ENCODE assay signal across 12 mouse cellular contexts in the genomic region with DNA sequence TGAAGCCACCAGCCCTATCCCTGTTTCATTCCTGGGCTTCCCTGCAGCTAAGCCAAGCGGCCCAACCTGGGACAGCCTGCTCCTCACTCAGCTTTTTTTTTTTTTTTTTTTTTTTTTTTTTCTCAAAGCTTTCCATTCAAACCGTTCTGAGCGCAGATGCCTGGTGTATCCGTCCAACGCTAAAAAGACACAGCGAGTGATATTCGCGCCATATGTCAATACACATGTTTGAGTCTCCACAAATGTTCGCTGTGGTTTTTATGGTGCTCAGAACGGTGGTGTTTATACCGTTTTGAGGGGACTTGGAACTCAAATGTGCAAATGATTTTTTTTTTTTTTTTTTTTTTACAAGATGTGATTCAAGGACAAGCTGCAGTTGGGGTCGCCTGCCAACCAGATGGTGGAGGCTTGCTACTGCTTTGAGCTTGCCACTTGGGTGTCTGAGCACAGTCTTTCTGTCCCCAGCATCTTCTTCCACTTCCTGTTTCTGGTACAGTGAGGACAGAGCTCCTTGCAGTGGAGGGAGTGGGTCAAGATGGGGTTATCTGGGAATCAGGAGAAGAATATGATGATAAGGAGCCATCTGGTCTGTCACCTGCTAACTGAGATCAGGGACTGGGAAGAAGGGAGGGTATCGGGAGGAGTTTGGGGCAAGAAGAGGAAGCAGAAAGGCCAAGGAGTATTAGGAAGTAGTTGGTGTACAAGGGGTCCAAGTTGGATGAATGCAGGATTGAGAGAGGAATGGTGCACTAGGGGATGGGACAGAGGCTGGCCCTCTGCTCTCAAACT. TPM values are rescaled to one million over a fixed set of nuclear protein-coding genes. Genes with fewer than 3 reads are reported as not detected.
DNase-seq lines count a peak whose midpoint lies in the region; ATAC-seq lines count a peak whose summit lies in the region.
"Had no signal": no experiment of that assay in that cellular context is flagged by ENCODE, and none has a peak within 500 bp of the region (broad histone marks: within the 10 kb centered on the region; RNA-seq: fewer than 3 reads in every experiment).

No protein-coding gene starts in this region.

- no peaks in the 10 kb centered on the region for H3K36me3 ChIP-seq in forebrain, embryonic 15.5 days
- no peaks in the 10 kb centered on the region for H3K36me3 ChIP-seq in forebrain, embryonic 11.5 days (ENCODE audit: control insufficient read depth, insufficient read depth, low read length)
- H3K36me3 ChIP-seq: limb, embryonic 12.5 days had no signal

- no peak for DNase-seq in forebrain, embryonic 11.5 days (ENCODE audit: low spot score)
- DNase-seq in layer of hippocampus, postnatal 25 days (ENCODE audit: extremely low spot score in 1 of 2, low spot score in 1 of 2), result peak; percentile 10 to 22
- peak; percentile 68 for DNase-seq in telencephalon, adult 2 months (ENCODE audit: low read depth, low spot score)
- DNase-seq in liver, result no peak
- no peak for DNase-seq in spleen, adult 12 weeks (ENCODE audit: low spot score)
- DNase-seq: heart, postnatal 14 days; kidney, adult 2 months had no signal

- H3K27ac ChIP-seq in forebrain, embryonic 15.5 days (replicated peaks), result peak overlapping the region; percentile 42; the same call in 1 of the 2 replicates
- H3K27ac ChIP-seq in forebrain, embryonic 11.5 days (ENCODE audit: low read depth, low read length), result no peak overlapping the region
- H3K27ac ChIP-seq: limb, embryonic 12.5 days had no signal

- H3K4me3 ChIP-seq in forebrain, embryonic 15.5 days, result no peak overlapping the region
- no peak overlapping the region for H3K4me3 ChIP-seq in forebrain, embryonic 11.5 days (ENCODE audit: low read depth, low read length)
- H3K4me3 ChIP-seq: limb, embryonic 12.5 days had no signal

- H3K9me3 ChIP-seq in forebrain, embryonic 15.5 days, result no peaks in the 10 kb centered on the region
- no peaks in the 10 kb centered on the region for H3K9me3 ChIP-seq in forebrain, embryonic 11.5 days (ENCODE audit: control insufficient read depth, low read length)
- H3K9me3 ChIP-seq: limb, embryonic 12.5 days had no signal

- H3K9ac ChIP-seq in forebrain, embryonic 15.5 days (replicated peaks), result no peak overlapping the region
- H3K9ac ChIP-seq in forebrain, embryonic 11.5 days (ENCODE audit: low read length), result no peak overlapping the region
- H3K9ac ChIP-seq: limb, embryonic 12.5 days had no signal

- H3K4me2 ChIP-seq in forebrain, embryonic 15.5 days (replicated peaks), result no peak overlapping the region
- H3K4me2 ChIP-seq in forebrain, embryonic 11.5 days (ENCODE audit: low read depth, low read length, severe bottlenecking), result no peak overlapping the region
- H3K4me2 ChIP-seq: limb, embryonic 12.5 days had no signal

- H3K4me1 ChIP-seq in forebrain, embryonic 15.5 days, result peaks cover 6% of the 10 kb centered on the region
- H3K4me1 ChIP-seq in forebrain, embryonic 11.5 days (replicated peaks; ENCODE audit: control insufficient read depth, insufficient read depth, low read length), result no peaks in the 10 kb centered on the region
- H3K4me1 ChIP-seq: limb, embryonic 12.5 days had no signal

- 49% methylated on average over 13 of the region's 13 CpGs for WGBS in forebrain, embryonic 15.5 days
- WGBS in forebrain, embryonic 11.5 days, result 82% methylated on average over 13 of the region's 13 CpGs

- no peaks in the 10 kb centered on the region for H3K27me3 ChIP-seq in forebrain, embryonic 15.5 days
- no peaks in the 10 kb centered on the region for H3K27me3 ChIP-seq in forebrain, embryonic 11.5 days (ENCODE audit: control insufficient read depth, insufficient read depth, low read length)
- H3K27me3 ChIP-seq: limb, embryonic 12.5 days had no signal

- ATAC-seq in forebrain, embryonic 15.5 days (replicated peaks), result peak; percentile 83; the same call in 1 of the 2 replicates
- ATAC-seq in forebrain, embryonic 11.5 days (replicated peaks; ENCODE audit: low FRiP score), result no peak
- peak; percentile 58 for ATAC-seq in common myeloid progenitor, adult 5-6 weeks (replicated peaks; ENCODE audit: low read depth, poor library complexity, severe bottlenecking)
- no peak for ATAC-seq in inflammation-experienced regulatory T-cells, adult 6 months
- ATAC-seq: lung, postnatal 0 days had no signal

RNA-seq across cellular contexts. Expression of a gene that starts 36.1 kb away (rescaled TPM):
- polyA plus RNA-seq in forebrain, embryonic 15.5 days (2015; fragmentation: Nextera tagmentation; extraction: Ambion mirVana), result 144 and 146 TPM in 2 replicates
- 156 and 163 TPM in 2 replicates for polyA plus RNA-seq in forebrain, embryonic 11.5 days (2014; fragmentation: Nextera tagmentation; extraction: Ambion mirVana)
- 158 and 202 TPM in 2 replicates for total RNA-seq in common myeloid progenitor, adult 5-6 weeks (2017)
- total RNA-seq in layer of hippocampus, postnatal 25 days (2021), result 10 to 100 TPM; 36.6 to 37.1 TPM
- polyA plus RNA-seq in inflammation-experienced regulatory T-cells, adult 6 months (2017; shearing (Covaris generic)), result 10 to 100 TPM; 25.9 to 53.1 (median 41.6) TPM

Comparison
In these comparisons a context has a peak if more than half of its experiments do, and no peak if none do; other contexts are left out.
1. ATAC-seq: peak in forebrain, embryonic 15.5 days (single experiment) and common myeloid progenitor, adult 5-6 weeks (single experiment); none in forebrain, embryonic 11.5 days (single experiment) and inflammation-experienced regulatory T-cells, adult 6 months (single experiment).
2. DNase-seq: peak in layer of hippocampus, postnatal 25 days (2 of 2) and telencephalon, adult 2 months (single experiment); none in forebrain, embryonic 11.5 days (single experiment), liver (single experiment) and spleen, adult 12 weeks (single experiment).